Mouse (Mus musculus): Measurements from ENCODE around the gene Abcg4. TPM values are rescaled to one million over a fixed set of nuclear protein-coding genes. Genes with fewer than 3 reads are reported as not detected.

Abcg4 gene
- polyA plus RNA-seq, 1 experiment from 2014 or later = 5.7 TPM

- H3K4me2 ChIP-seq (replicated peaks; ENCODE audit: low read depth, low read length) = no peak overlapping the region
- H3K4me3 ChIP-seq (ENCODE audit: low read depth, low read length) = no peak overlapping the region
- no peak overlapping the region for H3K27ac ChIP-seq (ENCODE audit: low read depth, low read length)
- 96% methylated on average over 14 of the region's 18 CpGs for WGBS
- no peak for DNase-seq (ENCODE audit: low spot score)
- H3K27me3 ChIP-seq (ENCODE audit: control insufficient read depth, insufficient read depth, low read length) = no peaks in the 10 kb centered on the region
- no peak overlapping the region for H3K9ac ChIP-seq (ENCODE audit: low read depth, low read length)
- H3K4me1 ChIP-seq (replicated peaks; ENCODE audit: control insufficient read depth, insufficient read depth, low read length) = peaks cover 11% of the 10 kb centered on the region
- peaks cover 6% of the 10 kb centered on the region for H3K36me3 ChIP-seq (ENCODE audit: control insufficient read depth, insufficient read depth, low read length)
- ATAC-seq (ENCODE audit: low FRiP score) = no peak
- H3K9me3 ChIP-seq (ENCODE audit: control insufficient read depth, low read length) = no peaks in the 10 kb centered on the region
Observed at GRCm38 (mm10) chr9:44314910-44315309, 26.5 kb upstream of the Abcg4 start.

GRCm38 (mm10) chr9:44314257-44314547 is 25.8 kb upstream of the Abcg4 start:
- ATAC-seq (ENCODE audit: low FRiP score) (no peak), DNase-seq (ENCODE audit: low spot score) (no peak)
- no peak overlapping the region for H3K4me2 ChIP-seq (replicated peaks; ENCODE audit: low read depth, low read length)
- H3K4me1 ChIP-seq (replicated peaks; ENCODE audit: control insufficient read depth, insufficient read depth, low read length) = peaks cover 10% of the 10 kb centered on the region
- no peak overlapping the region for H3K4me3 ChIP-seq (ENCODE audit: low read depth, low read length)
- no peaks in the 10 kb centered on the region for H3K27me3 ChIP-seq (ENCODE audit: control insufficient read depth, insufficient read depth, low read length)
- H3K27ac ChIP-seq (ENCODE audit: low read depth, low read length) = no peak overlapping the region
- WGBS = 69% methylated on average over 4 of the region's 4 CpGs
- H3K9me3 ChIP-seq (ENCODE audit: control insufficient read depth, low read length) = no peaks in the 10 kb centered on the region
- peaks cover 6% of the 10 kb centered on the region for H3K36me3 ChIP-seq (ENCODE audit: control insufficient read depth, insufficient read depth, low read length)
- no peak overlapping the region for H3K9ac ChIP-seq (ENCODE audit: low read depth, low read length)

DNA sequence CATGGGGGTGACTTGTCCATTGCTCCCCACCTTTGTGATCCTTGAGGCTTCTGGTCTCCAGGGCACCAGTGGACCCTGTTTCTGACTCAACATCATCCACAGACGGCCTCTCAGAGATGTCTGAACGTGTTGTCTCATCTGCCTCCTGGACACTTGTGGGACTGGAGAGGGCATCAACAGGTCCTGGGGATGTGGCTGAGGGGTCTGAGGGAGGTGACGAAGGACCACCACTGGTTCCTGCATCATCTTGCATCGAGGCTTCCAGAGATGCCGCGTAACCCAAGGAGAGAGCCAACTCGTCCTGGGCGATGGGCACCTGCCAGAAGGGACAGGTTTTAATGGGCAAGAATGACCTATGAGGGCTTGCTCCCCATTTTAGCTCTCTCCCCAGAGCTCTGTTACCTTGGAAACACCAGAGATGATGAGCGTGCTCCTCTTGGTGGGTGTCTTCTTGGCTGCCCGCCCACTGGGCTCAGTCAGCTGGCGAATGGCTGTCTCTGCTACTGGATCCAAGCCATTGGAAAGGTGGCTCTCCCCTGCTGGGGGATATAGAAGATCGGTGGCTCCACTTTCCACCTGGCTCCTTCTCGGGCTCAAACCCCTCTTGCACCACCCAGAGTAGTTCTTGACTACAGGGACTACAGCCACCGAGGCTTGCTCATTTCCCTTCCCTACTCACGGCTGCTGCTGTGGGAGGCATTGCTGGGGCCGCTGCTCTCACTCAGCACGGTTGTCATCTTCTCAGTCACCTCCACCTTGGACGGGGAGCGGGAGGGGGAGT is 25.3 kb upstream of the Abcg4 start:
- Histone ChIP-seq H3K27ac (ENCODE audit: low read depth, low read length) (no peak overlapping the region), H3K36me3 (ENCODE audit: control insufficient read depth, insufficient read depth, low read length) (peaks cover 6% of the 10 kb centered on the region), H3K9ac (ENCODE audit: low read depth, low read length) (no peak overlapping the region), H3K4me2 (replicated peaks; ENCODE audit: low read depth, low read length) (no peak overlapping the region), H3K4me3 (ENCODE audit: low read depth, low read length) (no peak overlapping the region), H3K27me3 (ENCODE audit: control insufficient read depth, insufficient read depth, low read length) (no peaks in the 10 kb centered on the region), H3K9me3 (ENCODE audit: control insufficient read depth, low read length) (no peaks in the 10 kb centered on the region), H3K4me1 (replicated peaks; ENCODE audit: control insufficient read depth, insufficient read depth, low read length) (peaks cover 5% of the 10 kb centered on the region)
- DNase-seq (ENCODE audit: low spot score) = no peak
- 77% methylated on average over 19 of the region's 19 CpGs for WGBS
- no peak for ATAC-seq (ENCODE audit: low FRiP score)

- ATAC-seq (ENCODE audit: low FRiP score) (no peak), DNase-seq (ENCODE audit: low spot score) (no peak)
- peaks cover 6% of the 10 kb centered on the region for H3K36me3 ChIP-seq (ENCODE audit: control insufficient read depth, insufficient read depth, low read length)
- no peaks in the 10 kb centered on the region for H3K9me3 ChIP-seq (ENCODE audit: control insufficient read depth, low read length)
- 0 out of 2 replicates have a peak overlapping the region, but pooled peaks have one; percentile 15 for H3K9ac ChIP-seq (ENCODE audit: low read depth, low read length)
- H3K4me3 ChIP-seq (ENCODE audit: low read depth, low read length) = no peak overlapping the region
- no peak overlapping the region for H3K27ac ChIP-seq (ENCODE audit: low read depth, low read length)
- WGBS = 6% methylated on average over 27 of the region's 27 CpGs
- H3K27me3 ChIP-seq (ENCODE audit: control insufficient read depth, insufficient read depth, low read length) = no peaks in the 10 kb centered on the region
- no peak overlapping the region for H3K4me2 ChIP-seq (replicated peaks; ENCODE audit: low read depth, low read length)
- H3K4me1 ChIP-seq (replicated peaks; ENCODE audit: control insufficient read depth, insufficient read depth, low read length) = peaks cover 2% of the 10 kb centered on the region; the same call in 1 of the 2 replicates
Observed at GRCm38 (mm10) chr9:44311136-44312134, 23.0 kb upstream of the Abcg4 start.

DNA sequence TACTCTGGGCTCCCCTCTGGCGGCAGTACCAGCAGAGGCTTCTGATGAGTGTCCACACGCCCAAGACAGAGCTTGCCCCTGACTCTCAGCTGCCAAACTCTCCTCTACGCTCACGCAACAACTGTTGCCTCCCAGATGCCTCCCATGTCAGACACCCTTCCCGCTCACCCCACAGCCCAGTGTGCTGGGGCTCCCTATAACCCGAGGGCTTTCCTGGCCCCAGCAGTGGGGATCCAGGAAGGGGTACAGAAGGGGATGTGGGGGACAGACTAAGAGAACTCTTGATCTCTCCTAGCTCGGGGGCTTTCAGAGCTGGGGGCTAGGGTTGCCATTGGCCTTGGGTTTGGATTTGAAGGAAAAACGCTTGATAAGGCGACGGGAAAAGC is 22.3 kb upstream of the Abcg4 start:
- Histone ChIP-seq H3K9ac (ENCODE audit: low read depth, low read length) (no peak overlapping the region), H3K9me3 (ENCODE audit: control insufficient read depth, low read length) (no peaks in the 10 kb centered on the region), H3K27ac (ENCODE audit: low read depth, low read length) (no peak overlapping the region), H3K4me1 (replicated peaks; ENCODE audit: control insufficient read depth, insufficient read depth, low read length) (peaks cover 2% of the 10 kb centered on the region; the same call in 1 of the 2 replicates), H3K36me3 (ENCODE audit: control insufficient read depth, insufficient read depth, low read length) (peaks cover 2% of the 10 kb centered on the region), H3K27me3 (ENCODE audit: control insufficient read depth, insufficient read depth, low read length) (no peaks in the 10 kb centered on the region), H3K4me3 (ENCODE audit: low read depth, low read length) (no peak overlapping the region), H3K4me2 (replicated peaks; ENCODE audit: low read depth, low read length) (no peak overlapping the region)
- 25% methylated on average over 10 of the region's 10 CpGs for WGBS
- no peak for ATAC-seq (ENCODE audit: low FRiP score)
- DNase-seq (ENCODE audit: low spot score) = no peak

GRCm38 (mm10) chr9:44309756-44310155 is 21.3 kb upstream of the Abcg4 start:
- Histone ChIP-seq H3K9ac (ENCODE audit: low read depth, low read length) (no peak overlapping the region), H3K4me1 (replicated peaks; ENCODE audit: control insufficient read depth, insufficient read depth, low read length) (peaks cover 2% of the 10 kb centered on the region), H3K36me3 (ENCODE audit: control insufficient read depth, insufficient read depth, low read length) (no peaks in the 10 kb centered on the region; the same call in 1 of the 2 replicates), H3K9me3 (ENCODE audit: control insufficient read depth, low read length) (no peaks in the 10 kb centered on the region), H3K4me2 (replicated peaks; ENCODE audit: low read depth, low read length) (no peak overlapping the region), H3K27me3 (ENCODE audit: control insufficient read depth, insufficient read depth, low read length) (no peaks in the 10 kb centered on the region), H3K27ac (ENCODE audit: low read depth, low read length) (no peak overlapping the region), H3K4me3 (ENCODE audit: low read depth, low read length) (no peak overlapping the region)
- 70% methylated on average over 3 of the region's 3 CpGs for WGBS
- DNase-seq (ENCODE audit: low spot score) (no peak), ATAC-seq (ENCODE audit: low FRiP score) (no peak)

DNA sequence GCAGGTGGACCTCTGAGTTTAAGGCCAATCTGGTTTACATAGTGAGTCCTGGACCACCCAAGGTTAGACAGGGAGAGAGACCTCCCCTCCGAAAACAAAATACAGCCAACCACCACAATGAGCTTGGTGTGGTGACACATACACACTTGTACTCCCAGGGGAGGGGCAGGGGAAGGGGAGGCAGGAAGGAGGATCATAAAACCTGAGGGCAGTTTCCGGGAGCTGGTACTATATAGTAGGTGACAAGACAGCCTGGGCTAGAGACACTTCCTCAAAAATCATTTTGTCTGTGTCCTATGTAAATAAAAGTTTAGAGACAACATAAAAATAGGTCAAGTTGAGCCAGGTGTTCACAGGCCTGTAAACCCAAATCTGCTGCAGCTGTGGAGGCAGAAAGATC is 18.8 kb upstream of the Abcg4 start:
- no peak for DNase-seq (ENCODE audit: low spot score)

DNA sequence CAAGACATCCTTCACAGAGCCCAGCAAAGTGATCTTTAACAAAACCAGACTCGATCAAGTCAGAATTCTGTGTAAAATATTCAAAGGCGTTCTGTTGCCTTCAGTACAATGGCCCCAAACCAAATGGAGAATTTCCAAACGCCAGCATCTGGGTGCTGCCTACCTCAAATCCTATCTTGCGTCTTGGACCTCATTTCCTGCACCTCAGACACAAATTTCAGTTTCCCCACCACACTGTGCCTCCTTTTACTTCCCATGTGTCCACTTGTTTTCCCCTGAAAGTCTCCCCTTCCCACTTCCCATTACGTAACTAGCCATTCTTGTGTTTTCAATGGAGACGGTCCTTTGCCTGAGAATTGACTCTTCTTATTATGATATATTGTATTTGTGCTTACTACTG is 18.1 kb upstream of the Abcg4 start:
- no peaks in the 10 kb centered on the region for H3K9me3 ChIP-seq (ENCODE audit: control insufficient read depth, low read length)
- H3K27me3 ChIP-seq (ENCODE audit: control insufficient read depth, insufficient read depth, low read length) = no peaks in the 10 kb centered on the region
- H3K36me3 ChIP-seq (ENCODE audit: control insufficient read depth, insufficient read depth, low read length) = no peaks in the 10 kb centered on the region
- no peak for ATAC-seq (ENCODE audit: low FRiP score)
- H3K27ac ChIP-seq (ENCODE audit: low read depth, low read length) = no peak overlapping the region
- DNase-seq (ENCODE audit: low spot score) = no peak
- 91% methylated on average over 6 of the region's 6 CpGs for WGBS
- no peak overlapping the region for H3K4me3 ChIP-seq (ENCODE audit: low read depth, low read length)
- no peak overlapping the region for H3K4me2 ChIP-seq (replicated peaks; ENCODE audit: low read depth, low read length)
- peaks cover 5% of the 10 kb centered on the region for H3K4me1 ChIP-seq (replicated peaks; ENCODE audit: control insufficient read depth, insufficient read depth, low read length)
- no peak overlapping the region for H3K9ac ChIP-seq (ENCODE audit: low read depth, low read length)

More for the DNA sequence above, 18.8 kb upstream of the Abcg4 start:
- Histone ChIP-seq H3K4me3 (ENCODE audit: low read depth, low read length) (no peak overlapping the region), H3K9ac (ENCODE audit: low read depth, low read length) (no peak overlapping the region), H3K27me3 (ENCODE audit: control insufficient read depth, insufficient read depth, low read length) (no peaks in the 10 kb centered on the region), H3K27ac (ENCODE audit: low read depth, low read length) (no peak overlapping the region), H3K4me2 (replicated peaks; ENCODE audit: low read depth, low read length) (no peak overlapping the region), H3K36me3 (ENCODE audit: control insufficient read depth, insufficient read depth, low read length) (no peaks in the 10 kb centered on the region), H3K9me3 (ENCODE audit: control insufficient read depth, low read length) (no peaks in the 10 kb centered on the region), H3K4me1 (replicated peaks; ENCODE audit: control insufficient read depth, insufficient read depth, low read length) (peaks cover 5% of the 10 kb centered on the region)
- ATAC-seq (ENCODE audit: low FRiP score) = no peak
- 88% methylated on average over 2 of the region's 2 CpGs for whole genome bisulfite sequencing
